ENCODE assay signal across 15 mouse cellular contexts in genomic region chr6:72139508-72140193, GRCm38 (mm10). TPM values are rescaled to one million over a fixed set of nuclear protein-coding genes. Genes with fewer than 3 reads are reported as not detected.
DNase-seq lines count a peak whose midpoint lies in the region; ATAC-seq and TF ChIP-seq lines count a peak whose summit lies in the region.
"Had no signal": no experiment of that assay in that cellular context is flagged by ENCODE, and none has a peak within 500 bp of the region (broad histone marks: within the 10 kb centered on the region; RNA-seq: fewer than 3 reads in every experiment).

No protein-coding gene starts in this region.

- TF ChIP-seq CTCF in heart, adult 2 months (IDR thresholded peaks at IDR 0.05) = no peak
- TF ChIP-seq CTCF in spleen, adult 2 months (IDR thresholded peaks at IDR 0.05; ENCODE audit: extremely low read depth, insufficient read depth, insufficient read length, insufficient replicate concordance) = no peak
- TF ChIP-seq CTCF in hindbrain, postnatal 0 days (IDR thresholded peaks at IDR 0.05; ENCODE audit: low read depth) = no peak

- TF ChIP-seq POLR2A in heart, adult 2 months (IDR thresholded peaks at IDR 0.05; ENCODE audit: insufficient read depth, low read depth, low read length) = no peak
- TF ChIP-seq POLR2A in spleen, adult 2 months (IDR thresholded peaks at IDR 0.05; ENCODE audit: low read depth, low read length) = no peak
- no peak for TF ChIP-seq POLR2A in limb, embryonic 14.5 days (IDR thresholded peaks at IDR 0.05; ENCODE audit: borderline replicate concordance, extremely low read depth, insufficient read depth, insufficient read length)

- H3K4me2 ChIP-seq in limb, embryonic 14.5 days (replicated peaks; ENCODE audit: low read depth, low read length, severe bottlenecking) = no peak overlapping the region
- no peak overlapping the region for H3K4me2 ChIP-seq in hindbrain, postnatal 0 days (ENCODE audit: low read depth, low read length)
- H3K4me2 ChIP-seq: embryonic facial prominence, embryonic 12.5 days; forebrain, embryonic 12.5 days; midbrain, embryonic 12.5 days had no signal

- intact Hi-C loops in heart, adult 2 months (cut with DNase I) = no loop called here

- no peaks in the 10 kb centered on the region for H3K79me2 ChIP-seq in heart, adult 2 months (replicated peaks; ENCODE audit: control insufficient read depth, insufficient read depth, low read length)

- no peak overlapping the region for H3K4me3 ChIP-seq in heart, adult 2 months
- no peak overlapping the region for H3K4me3 ChIP-seq in spleen, adult 2 months (ENCODE audit: extremely low read depth, insufficient read depth, insufficient read length)
- H3K4me3 ChIP-seq in limb, embryonic 14.5 days (replicated peaks; ENCODE audit: low read length) = no peak overlapping the region
- H3K4me3 ChIP-seq in hindbrain, postnatal 0 days (ENCODE audit: low read length) = no peak overlapping the region
- H3K4me3 ChIP-seq: embryonic facial prominence, embryonic 12.5 days; forebrain, embryonic 12.5 days; midbrain, embryonic 12.5 days had no signal

- no peak for TF ChIP-seq EP300 in heart, adult 2 months (IDR thresholded peaks at IDR 0.05; ENCODE audit: insufficient read depth, low read depth, low read length)

- H3K9ac ChIP-seq in heart, adult 2 months (ENCODE audit: low read depth, low read length) = no peak overlapping the region
- no peak overlapping the region for H3K9ac ChIP-seq in limb, embryonic 14.5 days (ENCODE audit: low read depth, low read length, severe bottlenecking)
- H3K9ac ChIP-seq in hindbrain, postnatal 0 days (replicated peaks; ENCODE audit: low read length) = no peak overlapping the region
- H3K9ac ChIP-seq: embryonic facial prominence, embryonic 12.5 days; forebrain, embryonic 12.5 days; liver, embryonic 14.5 days; midbrain, embryonic 12.5 days had no signal

- peaks cover 11% of the 10 kb centered on the region for H3K4me1 ChIP-seq in heart, adult 2 months (ENCODE audit: control insufficient read depth, insufficient read depth, low read length)
- H3K4me1 ChIP-seq in spleen, adult 2 months (ENCODE audit: control insufficient read depth, insufficient read depth, insufficient read length) = peaks cover 12% of the 10 kb centered on the region; the same call in 1 of the 2 replicates
- H3K4me1 ChIP-seq in limb, embryonic 14.5 days (ENCODE audit: control insufficient read depth, insufficient read depth, low read length) = peaks cover 24% of the 10 kb centered on the region
- no peaks in the 10 kb centered on the region for H3K4me1 ChIP-seq in hindbrain, postnatal 0 days (ENCODE audit: insufficient read depth, low read length)
- H3K4me1 ChIP-seq: forebrain, embryonic 12.5 days; midbrain, embryonic 12.5 days had no signal

- no peaks in the 10 kb centered on the region for H3K27me3 ChIP-seq in heart, adult 2 months (ENCODE audit: control insufficient read depth, insufficient read depth, low read length)
- no peaks in the 10 kb centered on the region for H3K27me3 ChIP-seq in spleen, adult 2 months (ENCODE audit: control insufficient read depth, insufficient read depth, low read length)
- H3K27me3 ChIP-seq in limb, embryonic 14.5 days (ENCODE audit: control insufficient read depth, insufficient read depth, low read length) = no peaks in the 10 kb centered on the region
- H3K27me3 ChIP-seq in hindbrain, postnatal 0 days (ENCODE audit: insufficient read depth, low read length) = no peaks in the 10 kb centered on the region
- H3K27me3 ChIP-seq: embryonic facial prominence, embryonic 12.5 days; forebrain, embryonic 12.5 days; midbrain, embryonic 12.5 days had no signal

- peak overlapping the region; percentile 47 for H3K27ac ChIP-seq in heart, adult 2 months
- H3K27ac ChIP-seq in spleen, adult 2 months (ENCODE audit: insufficient read depth, low read length) = peak overlapping the region; percentile 64
- H3K27ac ChIP-seq in limb, embryonic 14.5 days (replicated peaks; ENCODE audit: low read depth, low read length) = no peak overlapping the region
- H3K27ac ChIP-seq in hindbrain, postnatal 0 days = no peak overlapping the region
- H3K27ac ChIP-seq: forebrain, embryonic 12.5 days; liver, embryonic 14.5 days; midbrain, embryonic 12.5 days had no signal

- no peaks in the 10 kb centered on the region for H3K36me3 ChIP-seq in heart, adult 2 months (ENCODE audit: control insufficient read depth, insufficient read depth, low read length)
- 0 out of 2 replicates have a peak, but pooled peaks cover 1% of the 10 kb centered on the region for H3K36me3 ChIP-seq in spleen, adult 2 months (ENCODE audit: control insufficient read depth, insufficient read depth, low read length)
- H3K36me3 ChIP-seq in limb, embryonic 14.5 days (ENCODE audit: control insufficient read depth, insufficient read depth, low read length) = peaks cover 15% of the 10 kb centered on the region
- H3K36me3 ChIP-seq in hindbrain, postnatal 0 days (ENCODE audit: insufficient read depth, low read length) = peaks cover 26% of the 10 kb centered on the region; the same call in 1 of the 2 replicates
- H3K36me3 ChIP-seq: embryonic facial prominence, embryonic 12.5 days had no signal

- H3K9me3 ChIP-seq in limb, embryonic 14.5 days (ENCODE audit: control insufficient read depth, low read length) = no peaks in the 10 kb centered on the region
- H3K9me3 ChIP-seq in hindbrain, postnatal 0 days (ENCODE audit: low read length) = no peaks in the 10 kb centered on the region
- H3K9me3 ChIP-seq: embryonic facial prominence, embryonic 12.5 days; forebrain, embryonic 12.5 days; midbrain, embryonic 12.5 days had no signal

- peak in 1 of 2 experiments; percentile 45 for DNase-seq in heart, adult 2 months
- no peak for DNase-seq in heart, adult 9 months (ENCODE audit: low spot score in 2 of 2)
- DNase-seq in spleen, adult 2 months (ENCODE audit: low read depth in 1 of 2, low spot score in 2 of 2) = no peak
- DNase-seq in spleen, adult 12 weeks (ENCODE audit: low spot score) = no peak
- no peak for DNase-seq in limb, embryonic 14.5 days (ENCODE audit: low spot score)
- no peak for DNase-seq in ovary, postnatal 10 days (ENCODE audit: low spot score)
- no peak for DNase-seq in hindbrain, postnatal 0 days (ENCODE audit: low spot score)
- DNase-seq: cerebellum, postnatal 10 days; gastrocnemius, postnatal 36 days; thymus, postnatal 14 days had no signal

- ATAC-seq in limb, embryonic 14.5 days (ENCODE audit: low FRiP score, low read depth) = peak; percentile 58; the same call in 1 of the 2 replicates
- ATAC-seq in neutrophil, adult 5-6 weeks (ENCODE audit: extremely low read depth, insufficient number of reproducible peaks, low FRiP score, poor library complexity, severe bottlenecking) = peak; percentile 56
- no peak for ATAC-seq in hindbrain, postnatal 0 days

- 60% methylated on average over 9 of the region's 9 CpGs for WGBS in heart, adult 2 months
- WGBS in spleen, adult 2 months = 55% methylated on average over 9 of the region's 9 CpGs
- WGBS in limb, embryonic 14.5 days = 78% methylated on average over 9 of the region's 9 CpGs
- WGBS in hindbrain, postnatal 0 days = 86% methylated on average over 9 of the region's 9 CpGs

RNA-seq across cellular contexts. Expression of gene St3gal5, which starts 42.3 kb away (rescaled TPM):
- 10 to 100 TPM; 67.6 to 78.4 TPM for total RNA-seq in heart, adult 2 months (2021)
- 39.7 and 50.8 TPM in 2 replicates for polyA plus RNA-seq in heart, adult 2 months (2012; rRNA removed)
- 43.1 and 48.1 TPM in 2 replicates for polyA plus RNA-seq in spleen, adult 2 months (2012; rRNA removed)
- polyA plus RNA-seq in limb, embryonic 14.5 days (2012; rRNA removed) = 26.1 and 26.3 TPM in 2 replicates
- polyA plus RNA-seq in limb, embryonic 14.5 days (2014; fragmentation: Nextera tagmentation; extraction: Ambion mirVana) = 25.5 and 30.3 TPM in 2 replicates
- total RNA-seq in neutrophil, adult 5-6 weeks (2017) = 36.4 and 46.4 TPM in 2 replicates
- total RNA-seq in hindbrain, postnatal 0 days (2014; rRNA removed) = 23.5 and 28.8 TPM in 2 replicates
- polyA plus RNA-seq in hindbrain, postnatal 0 days (2015; fragmentation: Nextera tagmentation; extraction: Ambion mirVana) = 59.1 and 59.8 TPM in 2 replicates

Comparison
In these comparisons a context has a peak if more than half of its experiments do, and no peak if none do; other contexts are left out.
1. H3K27ac ChIP-seq: peak in heart, adult 2 months (single experiment) and spleen, adult 2 months (single experiment); none in limb, embryonic 14.5 days (single experiment) and hindbrain, postnatal 0 days (single experiment).